Comparison of ENCODE assay signal across 26 mouse cellular contexts in genomic region chr6:96447466-96447865, GRCm38 (mm10).
"Had no signal": no experiment of that assay in that cellular context is flagged by ENCODE, and none has a peak within 500 bp of the region (broad histone marks: within the 10 kb centered on the region; RNA-seq: fewer than 3 reads in every experiment).

No protein-coding gene starts in this region.

- H3K4me2 ChIP-seq: heart, embryonic 12.5 days; hindbrain, embryonic 13.5 days; hindbrain, embryonic 15.5 days; intestine, embryonic 15.5 days; limb, embryonic 12.5 days; liver, embryonic 11.5 days; liver, embryonic 13.5 days; liver, embryonic 15.5 days had no signal

- H3K4me3 ChIP-seq: gastrocnemius, adult 2 months; heart, embryonic 10.5 days; heart, embryonic 12.5 days; hindbrain, embryonic 10.5 days; hindbrain, embryonic 13.5 days; hindbrain, embryonic 15.5 days; intestine, embryonic 15.5 days; layer of hippocampus, adult 2 months; left cerebral cortex, adult 2 months; limb, embryonic 10.5 days; limb, embryonic 12.5 days; liver, embryonic 13.5 days; liver, embryonic 15.5 days had no signal

- ATAC-seq: inflammation-experienced regulatory T-cells, adult 6 months; intestine, embryonic 15.5 days; intestine, postnatal 0 days had no signal

- H3K4me1 ChIP-seq: heart, embryonic 10.5 days; heart, embryonic 12.5 days; hindbrain, embryonic 10.5 days; hindbrain, embryonic 13.5 days; hindbrain, embryonic 15.5 days; intestine, embryonic 15.5 days; limb, embryonic 10.5 days; limb, embryonic 12.5 days; liver, embryonic 13.5 days; liver, embryonic 15.5 days had no signal

- H3K36me3 ChIP-seq: heart, embryonic 10.5 days; heart, embryonic 12.5 days; hindbrain, embryonic 10.5 days; hindbrain, embryonic 13.5 days; hindbrain, embryonic 15.5 days; intestine, embryonic 15.5 days; limb, embryonic 10.5 days; limb, embryonic 12.5 days; liver, embryonic 13.5 days; liver, embryonic 15.5 days had no signal

- H3K9ac ChIP-seq: heart, embryonic 12.5 days; hindbrain, embryonic 13.5 days; hindbrain, embryonic 15.5 days; intestine, embryonic 15.5 days; limb, embryonic 12.5 days; liver, embryonic 13.5 days; liver, embryonic 15.5 days had no signal

- DNase-seq: gastrocnemius, adult 2 months; gastrocnemius, postnatal 10 days; gastrocnemius, postnatal 25 days; heart, adult 18-20 months; heart, postnatal 10 days; heart, postnatal 4 days; kidney, adult 8-10 months; kidney, postnatal 10 days; kidney, postnatal 25 days; kidney, postnatal 4 days; liver; liver, embryonic 13.5 days had no signal

- H3K27ac ChIP-seq: gastrocnemius, adult 2 months; heart, embryonic 10.5 days; hindbrain, embryonic 10.5 days; hindbrain, embryonic 13.5 days; hindbrain, embryonic 15.5 days; intestine, embryonic 15.5 days; layer of hippocampus, adult 2 months; left cerebral cortex, adult 2 months; limb, embryonic 10.5 days; limb, embryonic 12.5 days; liver, embryonic 13.5 days; liver, embryonic 15.5 days had no signal

- H3K9me3 ChIP-seq: heart, embryonic 10.5 days; heart, embryonic 12.5 days; hindbrain, embryonic 10.5 days; hindbrain, embryonic 13.5 days; hindbrain, embryonic 15.5 days; intestine, embryonic 15.5 days; limb, embryonic 10.5 days; limb, embryonic 12.5 days; liver, embryonic 13.5 days; liver, embryonic 15.5 days had no signal

- H3K27me3 ChIP-seq: heart, embryonic 12.5 days; hindbrain, embryonic 13.5 days; hindbrain, embryonic 15.5 days; intestine, embryonic 15.5 days; limb, embryonic 12.5 days; liver, embryonic 13.5 days; liver, embryonic 15.5 days had no signal
